Mouse (Mus musculus) C2C12 (cell line): ENCODE results near the gene Dlx5. TPM values are rescaled to one million over a fixed set of nuclear protein-coding genes. Genes with fewer than 3 reads are reported as not detected.

Source experiments
- H3K27me3 ChIP-seq: one replicate; pipeline ENCODE4 v1.6.1; 2011; ENCODE audit not compliant: control insufficient read depth, insufficient read depth, insufficient read length
- H3K36me3 ChIP-seq: one replicate; pipeline ENCODE4 v1.6.1; 2011; ENCODE audit not compliant: control insufficient read depth, insufficient read depth
- H3K4me3 ChIP-seq: one replicate; pipeline ENCODE4 v1.5.1; 2011; ENCODE audit warnings: mild to moderate bottlenecking, control low read depth; ENCODE audit not compliant: poor library complexity, insufficient read depth, severe bottlenecking
- H3K79me2 ChIP-seq: one replicate; pipeline ENCODE4 v1.6.1; 2011; ENCODE audit not compliant: control insufficient read depth, insufficient read depth
- H3K79me3 ChIP-seq: one replicate; pipeline ENCODE4 v1.6.1; 2011; ENCODE audit warnings: low read depth, control low read depth
- H3ac ChIP-seq: one replicate; pipeline ENCODE3; 2011; ENCODE audit warnings: low read depth; ENCODE audit not compliant: control insufficient read depth, insufficient read length
- CEBPB ChIP-seq: IDR thresholded peaks from one replicate; pipeline ENCODE4 v1.6.1; 2011; ENCODE audit warnings: low read depth, mild to moderate bottlenecking, control low read depth, moderate library complexity
- CTCF ChIP-seq: IDR thresholded peaks from one replicate; pipeline ENCODE4 v1.5.1; 2011; ENCODE audit not compliant: control insufficient read depth, insufficient read depth, insufficient read length
- FOSL1 ChIP-seq: IDR thresholded peaks from one replicate; pipeline ENCODE4 v1.8.0; 2011; ENCODE audit warnings: mild to moderate bottlenecking, low read length; ENCODE audit not compliant: poor library complexity, insufficient read depth, severe bottlenecking
- MAX ChIP-seq: IDR thresholded peaks from one replicate; pipeline ENCODE4 v1.6.1; 2011; ENCODE audit warnings: mild to moderate bottlenecking, control low read depth
- MYOD1 ChIP-seq: IDR thresholded peaks from one replicate; pipeline ENCODE4 v1.6.1; 2011; ENCODE audit warnings: low read depth; ENCODE audit not compliant: control insufficient read depth, insufficient read length
- MYOG ChIP-seq: IDR thresholded peaks from one replicate; pipeline ENCODE4 v1.6.1; 2011; ENCODE audit not compliant: control insufficient read depth, insufficient read length; ENCODE audit errors: extremely low read depth
- USF1 ChIP-seq: IDR thresholded peaks from one replicate; pipeline ENCODE4 v1.6.1; 2011; ENCODE audit warnings: low read depth, mild to moderate bottlenecking, control low read depth, moderate library complexity
- polyA plus RNA-seq: library from polyadenylated mRNA; unstranded; fragments of >200 nt; fragmentation: generic; extraction: Trizol; gene quantifications from one replicate; pipeline ENCODE4 v1.2.1, GENCODE M21; 2012; ENCODE audit warnings: missing spikeins

Dlx5 gene
- polyA plus RNA-seq, 1 experiment: not detected

GRCm38 (mm10) chr6:6855746-6856185 is 26.1 kb downstream of the Dlx5 start:
- Histone ChIP-seq H3K79me3 (no peaks in the 10 kb centered on the region), H3ac (no peak overlapping the region), H3K79me2 (no peaks in the 10 kb centered on the region), H3K36me3 (no peaks in the 10 kb centered on the region), H3K27me3 (peaks cover 42% of the 10 kb centered on the region), H3K4me3 (no peak overlapping the region)
- TF ChIP-seq MAX: no peak
- TF ChIP-seq FOSL1: no peak
- no peak for TF ChIP-seq CTCF
- TF ChIP-seq USF1: no peak
- TF ChIP-seq MYOD1: no peak
- TF ChIP-seq CEBPB: no peak
- TF ChIP-seq MYOG: no peak

GRCm38 (mm10) chr6:6854902-6855745 is 26.8 kb downstream of the Dlx5 start:
- H3K27me3 ChIP-seq: peaks cover 42% of the 10 kb centered on the region
- no peak overlapping the region for H3K4me3 ChIP-seq
- no peaks in the 10 kb centered on the region for H3K79me2 ChIP-seq
- TF ChIP-seq FOSL1 (no peak), USF1 (no peak), CTCF (no peak), CEBPB (no peak), MYOG (no peak), MAX (no peak), MYOD1 (no peak)
- H3K36me3 ChIP-seq: no peaks in the 10 kb centered on the region
- H3K79me3 ChIP-seq: no peaks in the 10 kb centered on the region
- H3ac ChIP-seq: no peak overlapping the region

- H3K36me3 ChIP-seq: no peaks in the 10 kb centered on the region
- TF ChIP-seq USF1 (no peak), CEBPB (no peak), MAX (no peak), CTCF (no peak)
- no peak overlapping the region for H3ac ChIP-seq
- H3K27me3 ChIP-seq: peaks cover 37% of the 10 kb centered on the region
- H3K79me2 ChIP-seq: no peaks in the 10 kb centered on the region
- no peak overlapping the region for H3K4me3 ChIP-seq
- H3K79me3 ChIP-seq: no peaks in the 10 kb centered on the region
These were observed 27.7 kb downstream of the Dlx5 start for GRCm38 (mm10) chr6:6854176-6854575.

- peaks cover 35% of the 10 kb centered on the region for H3K27me3 ChIP-seq
- no peaks in the 10 kb centered on the region for H3K79me2 ChIP-seq
These were observed 28.9 kb downstream of the Dlx5 start for GRCm38 (mm10) chr6:6852944-6853343.

GRCm38 (mm10) chr6:6851166-6851565 is 30.7 kb downstream of the Dlx5 start:
- no peak overlapping the region for H3K4me3 ChIP-seq
- no peaks in the 10 kb centered on the region for H3K36me3 ChIP-seq
- H3ac ChIP-seq: no peak overlapping the region
- H3K79me3 ChIP-seq: no peaks in the 10 kb centered on the region
- H3K79me2 ChIP-seq: no peaks in the 10 kb centered on the region
- no peak for TF ChIP-seq CTCF
- TF ChIP-seq FOSL1: no peak
- TF ChIP-seq USF1: no peak
- no peak for TF ChIP-seq MYOD1
- no peak for TF ChIP-seq MAX
- no peak for TF ChIP-seq CEBPB
- no peak for TF ChIP-seq MYOG
- H3K27me3 ChIP-seq: peaks cover 28% of the 10 kb centered on the region

More at GRCm38 (mm10) chr6:6852944-6853343, 28.9 kb downstream of the Dlx5 start:
- Histone ChIP-seq H3K79me3 (no peaks in the 10 kb centered on the region), H3K36me3 (no peaks in the 10 kb centered on the region), H3K4me3 (no peak overlapping the region), H3ac (no peak overlapping the region)
- no peak for TF ChIP-seq USF1
- no peak for TF ChIP-seq MAX
- TF ChIP-seq CTCF: no peak
- no peak for TF ChIP-seq MYOG
- no peak for TF ChIP-seq CEBPB
- no peak for TF ChIP-seq MYOD1
- TF ChIP-seq FOSL1: no peak
